Mouse (Mus musculus) G1E-ER4 (cell line): ENCODE results near the gene Trpv3. TPM values are rescaled to one million over a fixed set of nuclear protein-coding genes. Genes with fewer than 3 reads are reported as not detected.

Experiments
- GATA1 ChIP-seq: IDR thresholded peaks from one replicate; pipeline ENCODE4 v1.8.0; 2012; ENCODE audit warnings: low read length, inconsistent platforms
- polyA plus RNA-seq: library from polyadenylated mRNA; stranded (reverse); fragments of >175 nt; gene quantifications from 2 replicates; pipeline ENCODE4 v1.2.3, GENCODE M21; 2012

Gene Trpv3
- not detected in 2 replicates for polyA plus RNA-seq

DNA sequence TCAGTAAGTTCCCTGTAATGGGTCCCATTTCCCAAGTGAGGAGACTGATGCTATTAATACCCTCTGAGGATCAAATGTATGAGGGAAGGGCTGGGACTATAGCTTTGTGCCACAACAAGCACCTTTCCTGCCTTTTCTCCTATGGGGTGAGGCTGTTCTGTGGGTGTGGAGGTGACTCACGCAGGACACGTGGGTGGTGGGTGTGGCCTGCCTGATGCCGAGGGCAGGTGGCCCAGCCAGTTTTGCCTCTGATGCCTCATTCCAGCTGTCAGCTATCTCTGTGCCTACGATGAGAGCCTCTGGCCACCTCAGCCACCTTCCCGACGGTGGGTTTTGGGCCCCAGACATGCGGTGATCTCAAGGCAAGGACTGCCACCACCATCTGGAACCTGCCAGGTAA is at the start of gene Trpv3:
Trpv3 (plus strand) TSS at position 122 of the 400 bp plus-strand sequence.
- TF ChIP-seq GATA1: no peak

- no peak for TF ChIP-seq GATA1
Observed at GRCm38 (mm10) chr11:73219671-73220070, 47.5 kb upstream of the Trpv3 start.

DNA sequence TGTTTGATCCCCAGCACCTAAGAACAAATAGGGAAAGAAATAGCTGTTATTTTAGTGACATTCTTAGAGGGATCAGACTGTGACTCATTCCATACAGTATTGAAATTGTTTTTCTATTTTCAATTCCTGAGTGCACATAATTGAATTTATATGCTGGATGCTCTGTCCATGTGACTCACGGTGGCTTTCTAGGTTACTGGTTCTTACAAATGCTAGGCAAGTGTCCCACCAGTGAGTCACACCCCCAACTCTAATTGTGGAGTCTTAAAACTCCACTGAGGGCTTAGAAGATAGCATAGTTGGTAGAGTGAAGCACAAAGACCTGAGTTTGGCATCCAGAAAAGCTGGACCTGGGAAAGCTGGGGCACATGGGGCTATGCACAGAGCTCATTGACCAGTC is 46.5 kb upstream of the Trpv3 start:
- no peak for TF ChIP-seq GATA1

- TF ChIP-seq GATA1: no peak
Observed at GRCm38 (mm10) chr11:73222846-73223245, 44.3 kb upstream of the Trpv3 start.

DNA sequence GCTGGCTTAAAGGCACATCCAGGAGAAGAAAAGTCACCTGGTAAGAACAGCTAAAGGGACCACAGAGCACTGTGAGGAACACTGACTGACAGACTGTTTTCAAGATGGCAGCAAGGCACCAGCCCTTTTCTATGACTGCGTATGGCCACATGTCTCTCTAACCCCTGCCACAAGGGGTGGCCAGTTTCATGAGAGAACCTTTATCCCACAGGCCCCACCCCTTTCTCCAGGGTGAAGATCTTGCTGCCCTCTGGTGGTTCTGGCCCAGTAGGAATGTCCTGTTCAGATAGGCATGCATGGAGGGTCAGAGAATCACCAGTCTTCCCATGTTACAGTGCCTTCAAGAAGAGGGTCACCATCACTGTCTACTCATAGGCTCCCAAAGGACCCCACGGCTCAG is 43.2 kb upstream of the Trpv3 start:
- TF ChIP-seq GATA1: no peak

DNA sequence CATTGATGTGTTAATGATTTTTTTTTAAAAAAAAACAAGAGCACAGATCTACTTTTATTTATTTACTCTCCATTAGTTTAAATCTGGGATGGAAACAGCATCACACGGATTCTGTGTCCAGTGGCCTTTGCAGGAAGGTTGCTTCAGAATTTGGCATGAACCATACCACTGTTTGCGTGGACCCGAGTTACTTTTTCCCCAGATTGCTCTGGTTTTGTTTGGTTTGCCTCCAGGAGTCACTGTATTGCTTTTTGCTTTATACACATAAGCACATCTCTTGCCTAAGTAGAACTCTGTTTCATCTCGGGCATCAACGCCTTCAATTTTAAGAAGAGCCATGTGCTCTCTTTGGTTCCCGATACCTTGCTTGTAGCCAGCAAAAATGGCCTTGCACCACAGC is 41.3 kb upstream of the Trpv3 start:
- no peak for TF ChIP-seq GATA1

GRCm38 (mm10) chr11:73228881-73229280 is 38.3 kb upstream of the Trpv3 start:
- TF ChIP-seq GATA1: no peak

DNA sequence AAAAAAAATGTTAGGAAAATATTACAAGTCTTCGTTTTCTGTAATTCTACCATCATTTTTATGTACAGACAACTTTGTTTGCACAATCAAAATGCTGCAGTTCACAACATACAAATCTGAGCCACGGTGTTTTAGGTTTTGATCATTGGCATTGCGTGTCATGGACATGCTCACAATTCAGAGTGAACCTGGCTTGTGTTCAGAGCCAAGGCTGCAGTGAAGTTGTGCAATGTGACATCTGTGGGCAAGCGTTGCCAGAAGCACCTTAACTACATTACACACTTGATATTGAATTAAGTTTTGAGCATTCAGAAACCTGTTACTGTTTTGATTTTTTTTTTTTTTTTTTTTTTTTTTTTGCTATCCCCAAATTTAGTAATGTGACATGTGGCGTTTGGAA is 37.1 kb upstream of the Trpv3 start:
- no peak for TF ChIP-seq GATA1

GRCm38 (mm10) chr11:73232513-73232912 is 34.7 kb upstream of the Trpv3 start:
- no peak for TF ChIP-seq GATA1

- no peak for TF ChIP-seq GATA1
Observed at GRCm38 (mm10) chr11:73233992-73234391, 33.2 kb upstream of the Trpv3 start, which contains the start of gene Trpv1. Gene Trpv1 (plus strand): TSS chr11:73234292.

GRCm38 (mm10) chr11:73235990-73236701 is 31.0 kb upstream of the Trpv3 start:
- no peak for TF ChIP-seq GATA1

- no peak for TF ChIP-seq GATA1
Observed at GRCm38 (mm10) chr11:73236731-73237130, 30.5 kb upstream of the Trpv3 start.

DNA sequence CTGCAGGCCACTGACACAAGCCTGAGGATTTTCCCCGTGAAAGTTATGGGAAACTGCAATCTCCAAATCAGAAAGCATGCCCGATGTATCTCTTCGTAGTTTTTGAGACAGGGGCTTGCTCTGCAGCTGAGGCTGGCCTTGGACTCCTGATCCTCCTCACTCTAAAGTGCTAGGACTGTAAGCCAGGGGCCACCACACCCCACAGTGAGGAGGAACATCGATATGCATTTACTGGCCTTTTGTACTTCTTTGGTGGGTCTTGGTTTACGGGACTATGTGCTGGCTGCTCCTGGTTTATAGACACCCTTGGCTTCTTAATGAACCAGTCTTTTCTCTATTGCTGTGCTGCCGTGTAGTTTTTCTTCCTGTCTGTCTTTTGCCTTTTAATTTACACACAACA is 25.0 kb upstream of the Trpv3 start:
- no peak for TF ChIP-seq GATA1

GRCm38 (mm10) chr11:73242777-73243176 is 24.4 kb upstream of the Trpv3 start:
- no peak for TF ChIP-seq GATA1

DNA sequence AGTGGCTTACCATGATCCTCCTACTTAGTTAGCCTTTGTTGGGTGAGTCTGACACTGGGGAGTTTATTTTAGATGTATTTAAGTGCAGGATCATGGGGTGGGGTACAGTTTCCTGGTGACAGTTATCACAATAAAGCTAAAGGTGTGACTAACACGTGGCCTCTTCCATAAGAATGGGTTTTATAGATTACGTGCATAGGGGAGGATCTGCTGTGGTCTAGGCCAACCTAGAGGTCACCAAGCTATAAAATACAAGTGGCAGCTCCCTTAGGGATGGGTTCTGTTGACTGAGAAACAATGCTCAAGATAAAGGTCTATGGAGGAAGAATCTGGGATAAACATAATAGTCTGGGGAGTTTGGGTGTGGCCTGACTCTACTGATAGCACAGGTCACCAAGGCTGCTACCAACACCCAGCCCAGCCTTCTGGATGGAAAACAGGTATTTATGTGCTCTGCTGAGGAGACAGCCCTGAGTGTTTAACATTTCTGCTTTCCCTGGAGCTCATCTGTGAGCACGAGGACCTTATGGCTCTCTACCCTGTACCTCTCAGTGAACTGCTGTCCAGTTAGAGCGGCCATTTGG is 9.7 kb upstream of the Trpv3 start:
- TF ChIP-seq GATA1: no peak

- no peak for TF ChIP-seq GATA1
Observed at GRCm38 (mm10) chr11:73258664-73259063, 8.5 kb upstream of the Trpv3 start.

GRCm38 (mm10) chr11:73260457-73260856 is 6.7 kb upstream of the Trpv3 start:
- TF ChIP-seq GATA1: no peak
